Mouse (Mus musculus) kidney, embryonic 15.5 days (tissue): ENCODE results near the gene Adcy4. TPM values are rescaled to one million over a fixed set of nuclear protein-coding genes. Genes with fewer than 3 reads are reported as not detected.

Experiments used
- ATAC-seq: fragments of 200-750 bp; cut with Nextera tagmentation; replicated peaks from 2 replicates; pipeline ENCODE4 v1.8.0; 2017; ENCODE audit warnings: moderate TSS enrichment; ENCODE audit not compliant: low FRiP score
- H3K27ac ChIP-seq: fragments of 300-500 bp; sonication (generic); 2 replicates; pipeline ENCODE4 v1.5.1; 2015; ENCODE audit warnings: mild to moderate bottlenecking, inconsistent platforms
- H3K27me3 ChIP-seq: fragments of 300-500 bp; sonication (generic); 2 replicates; pipeline ENCODE4 v1.6.1; 2015; ENCODE audit warnings: inconsistent platforms
- H3K36me3 ChIP-seq: fragments of 300-500 bp; sonication (generic); 2 replicates; pipeline ENCODE4 v1.6.1; 2015; ENCODE audit warnings: inconsistent platforms
- H3K4me1 ChIP-seq: fragments of 300-500 bp; sonication (generic); 2 replicates; pipeline ENCODE4 v1.6.1; 2015; ENCODE audit warnings: inconsistent platforms
- H3K4me2 ChIP-seq: fragments of 300-500 bp; sonication (generic); 2 replicates; pipeline ENCODE4 v1.6.1; 2015; ENCODE audit warnings: moderate library complexity, mild to moderate bottlenecking, inconsistent platforms
- H3K4me3 ChIP-seq: fragments of 300-500 bp; sonication (generic); replicated peaks from 2 replicates; pipeline ENCODE4 v1.5.1; 2015; ENCODE audit warnings: mild to moderate bottlenecking, inconsistent platforms
- H3K9ac ChIP-seq: fragments of 300-500 bp; sonication (generic); 2 replicates; pipeline ENCODE4 v1.6.1; 2015; ENCODE audit warnings: mild to moderate bottlenecking, inconsistent platforms
- H3K9me3 ChIP-seq: fragments of 300-500 bp; sonication (generic); replicated peaks from 2 replicates; pipeline ENCODE4 v1.6.1; 2016; ENCODE audit warnings: inconsistent platforms
- WGBS: fragments of 180-500 bp; shearing (Covaris S2); methylation state at CpG from one replicate; pipeline ENCODE4 v1.1.7; 2015; ENCODE audit warnings: mixed read lengths; 5-methylcytosine and 5-hydroxymethylcytosine counted together
- polyA plus RNA-seq: library from polyadenylated mRNA; unstranded; fragments of >200 nt; fragmentation: Nextera tagmentation; extraction: Ambion mirVana; gene quantifications from 2 replicates; pipeline ENCODE4 v1.2.1, GENCODE M21; 2015

Gene Adcy4
- polyA plus RNA-seq, 1 experiment from 2014 or later = 15.8 TPM

- WGBS = under 1% methylated on average over 41 of the region's 46 CpGs
- Histone ChIP-seq H3K4me1 (peaks cover 53% of the 10 kb centered on the region), H3K4me2 (peak within 1 kb of the TSS; percentile 90), H3K9me3 (no peaks in the 10 kb centered on the region; the same call in 1 of the 2 replicates), H3K4me3 (peak within 1 kb of the TSS; percentile 71), H3K27ac (peak within 1 kb of the TSS; percentile 98), H3K27me3 (0 out of 2 replicates have a peak, but pooled peaks cover 6% of the 10 kb centered on the region), H3K9ac (peak within 1 kb of the TSS; percentile 83), H3K36me3 (peaks cover 5% of the 10 kb centered on the region; the same call in 1 of the 2 replicates)
- peak; percentile 91 for ATAC-seq
Observed at GRCm38 (mm10) chr14:55822991-55823762, 39.3 kb upstream of the Adcy4 start, which contains the start of gene Nfatc4. Gene Nfatc4 (plus strand): TSS chr14:55823144.

DNA sequence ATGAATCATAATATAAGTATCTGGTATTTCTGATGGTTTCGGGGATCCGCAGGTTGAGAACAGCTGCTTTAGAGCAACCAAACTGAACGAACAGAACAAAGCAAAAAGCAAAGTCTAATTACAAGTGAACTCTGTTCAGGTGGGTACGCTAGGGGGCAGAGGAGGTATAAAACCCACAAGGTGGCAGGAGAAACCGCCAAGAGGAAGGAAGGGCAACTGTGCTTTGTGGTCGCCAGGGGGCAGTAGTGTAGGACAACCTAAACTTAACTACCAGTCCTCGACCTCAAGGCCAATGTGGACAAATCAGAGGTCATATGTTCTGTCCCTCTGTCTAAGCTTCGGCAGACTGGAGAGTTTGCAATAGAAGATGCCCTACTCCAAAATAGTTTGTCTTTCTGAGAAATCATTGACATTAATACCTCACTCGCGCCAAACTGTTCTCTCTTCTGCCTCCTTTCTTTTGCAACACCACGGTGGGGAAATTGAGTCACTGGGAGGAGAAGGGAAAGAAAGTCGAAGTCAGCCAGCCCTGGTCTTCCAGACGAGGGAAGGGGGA is 38.6 kb upstream of the Adcy4 start:
- peak overlapping the region; percentile 90 for H3K4me2 ChIP-seq
- peak overlapping the region; percentile 98 for H3K27ac ChIP-seq
- 0 out of 2 replicates have a peak, but pooled peaks cover 6% of the 10 kb centered on the region for H3K27me3 ChIP-seq
- 0 out of 2 replicates have a peak, but pooled peaks cover 2% of the 10 kb centered on the region for H3K36me3 ChIP-seq
- WGBS = 3% methylated on average over 13 of the region's 13 CpGs
- peaks cover 47% of the 10 kb centered on the region for H3K4me1 ChIP-seq
- H3K9me3 ChIP-seq = no peaks in the 10 kb centered on the region; the same call in 1 of the 2 replicates
- ATAC-seq = peak; percentile 15; the same call in 1 of the 2 replicates
- H3K4me3 ChIP-seq = peak overlapping the region; percentile 71
- H3K9ac ChIP-seq = peak overlapping the region; percentile 83

DNA sequence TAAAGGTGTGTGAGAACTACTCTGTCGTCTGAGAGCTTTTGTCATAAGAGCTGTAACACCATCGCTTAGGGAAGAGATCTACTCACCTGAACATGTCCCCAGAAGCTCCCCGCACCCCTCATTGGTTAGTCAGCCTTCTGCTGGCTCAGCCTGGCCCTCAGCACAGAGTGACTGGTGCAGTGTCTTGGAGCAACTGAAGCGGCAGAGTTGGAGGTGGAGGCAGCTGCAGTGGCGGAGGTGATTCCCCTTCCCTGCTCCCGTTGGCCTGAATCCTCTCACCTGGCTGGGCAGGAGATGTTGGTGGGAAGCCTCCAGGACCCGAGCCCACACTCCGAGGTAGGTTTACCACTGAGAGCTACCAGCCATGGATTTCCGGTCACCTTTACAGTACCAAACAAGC is 36.7 kb upstream of the Adcy4 start:
- Histone ChIP-seq H3K36me3 (no peaks in the 10 kb centered on the region), H3K4me2 (no peak overlapping the region), H3K27ac (no peak overlapping the region), H3K4me3 (no peak overlapping the region), H3K4me1 (peaks cover 30% of the 10 kb centered on the region), H3K9ac (no peak overlapping the region), H3K9me3 (no peaks in the 10 kb centered on the region; the same call in 1 of the 2 replicates), H3K27me3 (no peaks in the 10 kb centered on the region)
- no peak for ATAC-seq
- WGBS = 83% methylated on average over 9 of the region's 9 CpGs

- no peak for ATAC-seq
Observed at GRCm38 (mm10) chr14:55819845-55820405, 36.0 kb upstream of the Adcy4 start.

GRCm38 (mm10) chr14:55815310-55815751 is 31.4 kb upstream of the Adcy4 start:
- H3K9me3 ChIP-seq = no peaks in the 10 kb centered on the region
- 21% methylated on average over 17 of the region's 17 CpGs for WGBS
- H3K27me3 ChIP-seq = 0 out of 2 replicates have a peak, but pooled peaks cover 4% of the 10 kb centered on the region
- H3K36me3 ChIP-seq = no peaks in the 10 kb centered on the region
- peak; percentile 78 for ATAC-seq
- H3K4me2 ChIP-seq = peak overlapping the region; percentile 74
- H3K4me1 ChIP-seq = peaks cover 5% of the 10 kb centered on the region; the same call in 1 of the 2 replicates
- peak overlapping the region; percentile 55 for H3K4me3 ChIP-seq
- H3K27ac ChIP-seq = peak overlapping the region; percentile 66
- H3K9ac ChIP-seq = peak overlapping the region; percentile 35; the same call in 1 of the 2 replicates

More at GRCm38 (mm10) chr14:55819845-55820405, 36.0 kb upstream of the Adcy4 start:
- H3K9me3 ChIP-seq = no peaks in the 10 kb centered on the region
- no peaks in the 10 kb centered on the region for H3K36me3 ChIP-seq
- no peak overlapping the region for H3K9ac ChIP-seq
- H3K4me2 ChIP-seq = no peak overlapping the region
- peaks cover 27% of the 10 kb centered on the region for H3K4me1 ChIP-seq
- WGBS = 82% methylated on average over 7 of the region's 7 CpGs
- H3K27ac ChIP-seq = no peak overlapping the region
- no peak overlapping the region for H3K4me3 ChIP-seq
- H3K27me3 ChIP-seq = no peaks in the 10 kb centered on the region

DNA sequence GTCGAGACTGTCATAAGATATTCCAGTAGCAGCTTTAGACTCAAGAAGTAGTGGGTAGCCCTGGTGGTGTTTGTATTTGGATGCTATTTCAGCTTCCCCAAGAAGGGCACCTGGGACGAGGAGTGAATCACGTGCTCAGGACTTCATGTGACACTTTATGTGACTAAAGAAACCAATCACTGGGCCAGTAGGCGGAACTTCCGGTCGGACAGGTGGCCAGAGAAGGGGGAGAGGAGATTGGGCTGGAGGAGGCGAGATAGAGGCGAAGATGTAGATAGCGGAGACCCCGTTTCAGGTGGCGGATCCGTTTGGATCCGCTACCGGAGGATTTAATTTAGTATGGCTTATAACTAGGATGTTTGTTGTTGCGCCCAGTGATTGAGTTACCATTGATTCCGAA is 31.0 kb upstream of the Adcy4 start:
- peak overlapping the region; percentile 66 for H3K27ac ChIP-seq
- H3K9ac ChIP-seq = peak overlapping the region; percentile 35; the same call in 1 of the 2 replicates
- H3K36me3 ChIP-seq = no peaks in the 10 kb centered on the region

GRCm38 (mm10) chr14:55795380-55796163 is 11.7 kb upstream of the Adcy4 start:
- no peak for ATAC-seq
- H3K27me3 ChIP-seq = no peaks in the 10 kb centered on the region
- no peak overlapping the region for H3K4me3 ChIP-seq
- H3K4me1 ChIP-seq = peaks cover 11% of the 10 kb centered on the region; the same call in 1 of the 2 replicates
- no peak overlapping the region for H3K4me2 ChIP-seq
- H3K9me3 ChIP-seq = no peaks in the 10 kb centered on the region
- 71% methylated on average over 15 of the region's 15 CpGs for WGBS
- no peak overlapping the region for H3K9ac ChIP-seq
- H3K27ac ChIP-seq = peak overlapping the region; percentile 22; the same call in 1 of the 2 replicates
- H3K36me3 ChIP-seq = no peaks in the 10 kb centered on the region

More for the DNA sequence above, 31.0 kb upstream of the Adcy4 start:
- peak; percentile 84 for ATAC-seq
- H3K9me3 ChIP-seq = no peaks in the 10 kb centered on the region
- peak overlapping the region; percentile 55 for H3K4me3 ChIP-seq
- 24% methylated on average over 16 of the region's 16 CpGs for WGBS
- H3K27me3 ChIP-seq = 0 out of 2 replicates have a peak, but pooled peaks cover 4% of the 10 kb centered on the region
- H3K4me2 ChIP-seq = peak overlapping the region; percentile 74
- peaks cover 5% of the 10 kb centered on the region; the same call in 1 of the 2 replicates for H3K4me1 ChIP-seq

GRCm38 (mm10) chr14:55793946-55794345 is 10.1 kb upstream of the Adcy4 start:
- H3K4me2 ChIP-seq = no peak overlapping the region
- no peak overlapping the region for H3K9ac ChIP-seq
- H3K4me3 ChIP-seq = no peak overlapping the region
- 45% methylated on average over 2 of the region's 2 CpGs for WGBS
- H3K27ac ChIP-seq = no peak overlapping the region
- ATAC-seq = no peak
- H3K9me3 ChIP-seq = no peaks in the 10 kb centered on the region
- 0 out of 2 replicates have a peak, but pooled peaks cover 5% of the 10 kb centered on the region for H3K27me3 ChIP-seq
- H3K4me1 ChIP-seq = peaks cover 11% of the 10 kb centered on the region
- H3K36me3 ChIP-seq = no peaks in the 10 kb centered on the region

GRCm38 (mm10) chr14:55793461-55793860 is 9.6 kb upstream of the Adcy4 start:
- Histone ChIP-seq H3K27ac (no peak overlapping the region), H3K4me3 (no peak overlapping the region), H3K4me1 (peaks cover 16% of the 10 kb centered on the region), H3K36me3 (no peaks in the 10 kb centered on the region), H3K9ac (no peak overlapping the region), H3K27me3 (0 out of 2 replicates have a peak, but pooled peaks cover 5% of the 10 kb centered on the region), H3K4me2 (no peak overlapping the region), H3K9me3 (no peaks in the 10 kb centered on the region)
- 54% methylated on average over 2 of the region's 2 CpGs for WGBS
- no peak for ATAC-seq

GRCm38 (mm10) chr14:55788256-55789050 is 4.6 kb upstream of the Adcy4 start, which contains the start of gene Ripk3:
Gene Ripk3 (minus strand): TSS chr14:55788865.
- H3K9ac ChIP-seq = peak within 1 kb of the TSS; percentile 40; the same call in 1 of the 2 replicates
- H3K27ac ChIP-seq = no peak within 1 kb of the TSS
- 3% methylated on average over 40 of the region's 40 CpGs for WGBS
- peaks cover 31% of the 10 kb centered on the region for H3K4me1 ChIP-seq
- H3K36me3 ChIP-seq = no peaks in the 10 kb centered on the region
- no peaks in the 10 kb centered on the region for H3K9me3 ChIP-seq
- peak within 1 kb of the TSS; percentile 83 for H3K4me2 ChIP-seq
- peaks cover 34% of the 10 kb centered on the region for H3K27me3 ChIP-seq
- peak; percentile 19; the same call in 1 of the 2 replicates for ATAC-seq
- peak within 1 kb of the TSS; percentile 51 for H3K4me3 ChIP-seq
